Mouse (Mus musculus): ENCODE data around the gene Cd300ld. TPM values are rescaled to one million over a fixed set of nuclear protein-coding genes. Genes with fewer than 3 reads are reported as not detected.

Gene Cd300ld
- polyA plus RNA-seq, 1 experiment from 2014 or later, result 0.09 TPM

GRCm38 (mm10) chr11:114968752-114969207 lies 20.9 kb downstream of the Cd300ld start, which contains the start of gene Cd300c:
Cd300c (minus strand) TSS chr11:114969157.
- ATAC-seq (ENCODE audit: insufficient number of reproducible peaks, low FRiP score, low TSS enrichment, low read depth), result no peak
- H3K4me2 ChIP-seq (ENCODE audit: low read depth, severe bottlenecking), result no peak within 1 kb of the TSS; the same call in 1 of the 2 replicates
- no peak within 1 kb of the TSS for H3K9ac ChIP-seq (ENCODE audit: low read length)
- DNase-seq (ENCODE audit: low spot score), result no peak
- no peaks in the 10 kb centered on the region for H3K4me1 ChIP-seq (ENCODE audit: control insufficient read depth, insufficient read depth, low read length)
- H3K36me3 ChIP-seq (ENCODE audit: control insufficient read depth, insufficient read depth, low read length), result no peaks in the 10 kb centered on the region
- H3K27ac ChIP-seq (replicated peaks; ENCODE audit: low read depth, low read length), result no peak within 1 kb of the TSS
- 84% methylated on average over 9 of the region's 9 CpGs for WGBS
- no peaks in the 10 kb centered on the region for H3K9me3 ChIP-seq (ENCODE audit: control insufficient read depth, low read length)
- no peaks in the 10 kb centered on the region for H3K27me3 ChIP-seq (ENCODE audit: control insufficient read depth, insufficient read depth, low read length)
- H3K4me3 ChIP-seq (ENCODE audit: low read depth, low read length), result no peak within 1 kb of the TSS

- Histone ChIP-seq H3K4me1 (ENCODE audit: control insufficient read depth, insufficient read depth, low read length) (no peaks in the 10 kb centered on the region), H3K9me3 (ENCODE audit: control insufficient read depth, low read length) (no peaks in the 10 kb centered on the region), H3K27ac (replicated peaks; ENCODE audit: low read depth, low read length) (no peak overlapping the region), H3K27me3 (ENCODE audit: control insufficient read depth, insufficient read depth, low read length) (no peaks in the 10 kb centered on the region), H3K4me2 (ENCODE audit: low read depth, severe bottlenecking) (no peak overlapping the region), H3K36me3 (ENCODE audit: control insufficient read depth, insufficient read depth, low read length) (no peaks in the 10 kb centered on the region), H3K9ac (ENCODE audit: low read length) (no peak overlapping the region), H3K4me3 (ENCODE audit: low read depth, low read length) (no peak overlapping the region)
- WGBS, result 65% methylated on average over 3 of the region's 3 CpGs
- ATAC-seq (ENCODE audit: insufficient number of reproducible peaks, low FRiP score, low TSS enrichment, low read depth), result no peak
- DNase-seq (ENCODE audit: low spot score), result no peak
Measured at GRCm38 (mm10) chr11:114965182-114965828, 24.4 kb downstream of the Cd300ld start.

GRCm38 (mm10) chr11:114960369-114960768 lies 29.4 kb downstream of the Cd300ld start:
- Histone ChIP-seq H3K9ac (ENCODE audit: low read length) (no peak overlapping the region), H3K27ac (replicated peaks; ENCODE audit: low read depth, low read length) (no peak overlapping the region), H3K36me3 (ENCODE audit: control insufficient read depth, insufficient read depth, low read length) (no peaks in the 10 kb centered on the region), H3K27me3 (ENCODE audit: control insufficient read depth, insufficient read depth, low read length) (no peaks in the 10 kb centered on the region), H3K4me1 (ENCODE audit: control insufficient read depth, insufficient read depth, low read length) (no peaks in the 10 kb centered on the region), H3K4me3 (ENCODE audit: low read depth, low read length) (no peak overlapping the region), H3K4me2 (ENCODE audit: low read depth, severe bottlenecking) (no peak overlapping the region), H3K9me3 (ENCODE audit: control insufficient read depth, low read length) (no peaks in the 10 kb centered on the region)
- WGBS, result 71% methylated on average over 1 of the region's 1 CpGs
- no peak for DNase-seq (ENCODE audit: low spot score)
- ATAC-seq (ENCODE audit: insufficient number of reproducible peaks, low FRiP score, low TSS enrichment, low read depth), result no peak

GRCm38 (mm10) chr11:114934144-114934543 lies 55.6 kb downstream of the Cd300ld start, which contains the start of gene Cd300lb:
Cd300lb (minus strand) TSS chr11:114934386.
- no peak within 1 kb of the TSS for H3K9ac ChIP-seq (ENCODE audit: low read length)
- H3K4me2 ChIP-seq (ENCODE audit: low read depth, severe bottlenecking), result no peak within 1 kb of the TSS
- DNase-seq (ENCODE audit: low spot score), result no peak
- no peak within 1 kb of the TSS for H3K27ac ChIP-seq (replicated peaks; ENCODE audit: low read depth, low read length)
- no peaks in the 10 kb centered on the region for H3K9me3 ChIP-seq (ENCODE audit: control insufficient read depth, low read length)
- no peak for ATAC-seq (ENCODE audit: insufficient number of reproducible peaks, low FRiP score, low TSS enrichment, low read depth)
- WGBS, result 67% methylated on average over 6 of the region's 6 CpGs
- H3K4me3 ChIP-seq (ENCODE audit: low read depth, low read length), result no peak within 1 kb of the TSS
- no peaks in the 10 kb centered on the region for H3K36me3 ChIP-seq (ENCODE audit: control insufficient read depth, insufficient read depth, low read length)
- no peaks in the 10 kb centered on the region for H3K4me1 ChIP-seq (ENCODE audit: control insufficient read depth, insufficient read depth, low read length)
- no peaks in the 10 kb centered on the region for H3K27me3 ChIP-seq (ENCODE audit: control insufficient read depth, insufficient read depth, low read length)

- 79% methylated on average over 4 of the region's 4 CpGs for WGBS
- DNase-seq (ENCODE audit: low spot score), result no peak
Measured at GRCm38 (mm10) chr11:114933591-114933990, 56.1 kb downstream of the Cd300ld start.

More at GRCm38 (mm10) chr11:114933591-114933990, 56.1 kb downstream of the Cd300ld start:
- H3K9ac ChIP-seq (ENCODE audit: low read length), result no peak overlapping the region
- no peak overlapping the region for H3K4me3 ChIP-seq (ENCODE audit: low read depth, low read length)
- no peak for ATAC-seq (ENCODE audit: insufficient number of reproducible peaks, low FRiP score, low TSS enrichment, low read depth)
- no peak overlapping the region for H3K4me2 ChIP-seq (ENCODE audit: low read depth, severe bottlenecking)
- no peaks in the 10 kb centered on the region for H3K4me1 ChIP-seq (ENCODE audit: control insufficient read depth, insufficient read depth, low read length)
- no peak overlapping the region for H3K27ac ChIP-seq (replicated peaks; ENCODE audit: low read depth, low read length)
- no peaks in the 10 kb centered on the region for H3K27me3 ChIP-seq (ENCODE audit: control insufficient read depth, insufficient read depth, low read length)
- H3K9me3 ChIP-seq (ENCODE audit: control insufficient read depth, low read length), result no peaks in the 10 kb centered on the region
- H3K36me3 ChIP-seq (ENCODE audit: control insufficient read depth, insufficient read depth, low read length), result no peaks in the 10 kb centered on the region

Other genes starting within 250 kb of the Cd300ld start
- gene Kif19a, start 224.5 kb downstream of the Cd300ld start, polyA plus RNA-seq (2014; fragmentation: Nextera tagmentation; extraction: Ambion mirVana), result 0.15 TPM in 1 of 2 replicates, not detected in the other
- gene Btbd17, start 194.0 kb downstream of the Cd300ld start, polyA plus RNA-seq (2014; fragmentation: Nextera tagmentation; extraction: Ambion mirVana), result 0.09 and 0.65 TPM in 2 replicates
- gene Gpr142, start 191.0 kb downstream of the Cd300ld start, polyA plus RNA-seq (2014; fragmentation: Nextera tagmentation; extraction: Ambion mirVana), result 0.13 TPM in 1 of 2 replicates, not detected in the other
- gene Gprc5c, start 138.8 kb downstream of the Cd300ld start, polyA plus RNA-seq (2014; fragmentation: Nextera tagmentation; extraction: Ambion mirVana), result 38.8 and 41.1 TPM in 2 replicates
- 0.45 and 0.61 TPM in 2 replicates for gene Cd300a, start 99.9 kb downstream of the Cd300ld start, polyA plus RNA-seq (2014; fragmentation: Nextera tagmentation; extraction: Ambion mirVana)
- gene Cd300lb, start 55.5 kb downstream of the Cd300ld start, polyA plus RNA-seq (2014; fragmentation: Nextera tagmentation; extraction: Ambion mirVana), result not detected in 2 replicates
- gene Cd300c, start 20.8 kb downstream of the Cd300ld start, polyA plus RNA-seq (2014; fragmentation: Nextera tagmentation; extraction: Ambion mirVana), result not detected in 2 replicates
- 0.47 and 0.65 TPM in 2 replicates for gene Cd300c2, start 12.0 kb upstream of the Cd300ld start, polyA plus RNA-seq (2014; fragmentation: Nextera tagmentation; extraction: Ambion mirVana)
- gene Cd300ld2, start 26.3 kb upstream of the Cd300ld start, polyA plus RNA-seq (2014; fragmentation: Nextera tagmentation; extraction: Ambion mirVana), result not detected in 2 replicates
- not detected in 2 replicates for gene Cd300ld4, start 37.1 kb upstream of the Cd300ld start, polyA plus RNA-seq (2014; fragmentation: Nextera tagmentation; extraction: Ambion mirVana)
- not detected in 2 replicates for gene Cd300ld5, start 47.8 kb upstream of the Cd300ld start, polyA plus RNA-seq (2014; fragmentation: Nextera tagmentation; extraction: Ambion mirVana)
- not detected in 2 replicates for gene Cd300ld3, start 58.5 kb upstream of the Cd300ld start, polyA plus RNA-seq (2014; fragmentation: Nextera tagmentation; extraction: Ambion mirVana)
- gene Cd300e, start 72.3 kb upstream of the Cd300ld start, polyA plus RNA-seq (2014; fragmentation: Nextera tagmentation; extraction: Ambion mirVana), result not detected in 2 replicates
- gene Rab37, start 101.5 kb upstream of the Cd300ld start, polyA plus RNA-seq (2014; fragmentation: Nextera tagmentation; extraction: Ambion mirVana), result 1.1 and 1.2 TPM in 2 replicates
- 0.19 TPM in 1 of 2 replicates, not detected in the other for gene Cd300lf, start 144.1 kb upstream of the Cd300ld start, polyA plus RNA-seq (2014; fragmentation: Nextera tagmentation; extraction: Ambion mirVana)
- gene Slc9a3r1, start 173.4 kb upstream of the Cd300ld start, polyA plus RNA-seq (2014; fragmentation: Nextera tagmentation; extraction: Ambion mirVana), result 24.9 and 29.5 TPM in 2 replicates
- gene Tmem104, start 197.6 kb upstream of the Cd300ld start, polyA plus RNA-seq (2014; fragmentation: Nextera tagmentation; extraction: Ambion mirVana), result 7.7 and 9.8 TPM in 2 replicates
- 17.1 and 21.0 TPM in 2 replicates for gene Nat9, start 197.9 kb upstream of the Cd300ld start, polyA plus RNA-seq (2014; fragmentation: Nextera tagmentation; extraction: Ambion mirVana)